Mouse (Mus musculus) olfactory bulb, adult 2 months (tissue): ENCODE data around the gene Xlr3b.
"Not testable (repeated sequence)": the region's sequence is repeated elsewhere in the genome, so short reads cannot be mapped to it uniquely, and the experiment has no call there.

Experiments
- CTCF ChIP-seq: fragments of 200-500 bp; IDR thresholded peaks from 2 replicates; pipeline ENCODE4 v1.5.1; 2012; ENCODE audit warnings: low read depth, mild to moderate bottlenecking, low read length, moderate library complexity; ENCODE audit not compliant: insufficient read depth
- POLR2A ChIP-seq: fragments of 200-500 bp; IDR thresholded peaks from 2 replicates; pipeline ENCODE4 v1.6.1; 2012; ENCODE audit warnings: mild to moderate bottlenecking, low read depth, low read length, moderate library complexity; ENCODE audit not compliant: insufficient read depth

- not testable (repeated sequence) for TF ChIP-seq CTCF, POLR2A
Observed at GRCm38 (mm10) chrX:73148496-73148895, 43.5 kb upstream of the Xlr3b start, which contains the start of gene Xlr5b.
